Mouse (Mus musculus): ENCODE measurements around the gene Epha6.

Epha6 gene

GRCm38 (mm10) chr16:60264719-60265508 lies 340.4 kb downstream of the Epha6 start:
- no peak for DNase-seq (ENCODE audit: low spot score)

DNA sequence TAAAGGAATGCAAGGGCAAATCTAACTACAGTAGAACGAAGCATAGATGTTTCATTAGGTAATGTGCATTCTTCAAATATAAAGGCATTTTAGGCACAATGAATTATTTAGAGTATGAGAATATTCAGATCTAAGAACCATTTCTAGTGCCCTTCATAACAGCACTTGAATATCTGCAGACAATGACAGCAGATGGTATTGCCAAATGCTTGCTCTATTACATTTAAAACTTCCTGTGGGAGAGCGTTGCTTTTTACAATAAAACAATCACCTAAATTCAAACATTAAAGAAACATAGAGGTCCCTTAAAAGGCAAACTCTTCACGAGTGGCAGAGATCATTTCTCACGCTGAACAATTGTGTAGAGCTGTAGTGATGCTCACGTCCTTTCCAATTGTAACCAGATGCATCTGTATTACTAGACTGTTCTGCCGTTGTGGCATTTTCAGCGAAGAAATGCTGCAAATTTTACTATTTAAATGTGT lies 347.1 kb downstream of the Epha6 start:
- DNase-seq (ENCODE audit: low spot score), result no peak

DNA sequence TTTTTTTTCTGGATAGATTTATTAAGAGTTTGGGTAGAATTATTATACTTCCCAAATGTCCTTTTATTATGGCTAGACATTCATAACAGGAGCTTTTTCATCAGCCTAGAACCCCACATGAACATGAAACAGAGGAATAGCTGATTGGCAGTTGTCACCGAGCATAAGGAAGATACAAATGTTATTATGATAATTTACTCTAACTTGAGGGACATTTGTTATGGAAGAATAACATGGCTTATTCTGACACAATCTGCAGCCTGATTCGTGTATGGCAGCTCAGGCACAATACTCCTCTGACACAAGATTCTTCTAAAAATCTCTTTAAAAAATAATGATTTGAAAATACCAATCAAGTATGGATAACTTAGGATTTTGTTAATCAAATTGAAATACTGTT lies 347.7 kb downstream of the Epha6 start:
- DNase-seq (ENCODE audit: low spot score), result no peak

DNA sequence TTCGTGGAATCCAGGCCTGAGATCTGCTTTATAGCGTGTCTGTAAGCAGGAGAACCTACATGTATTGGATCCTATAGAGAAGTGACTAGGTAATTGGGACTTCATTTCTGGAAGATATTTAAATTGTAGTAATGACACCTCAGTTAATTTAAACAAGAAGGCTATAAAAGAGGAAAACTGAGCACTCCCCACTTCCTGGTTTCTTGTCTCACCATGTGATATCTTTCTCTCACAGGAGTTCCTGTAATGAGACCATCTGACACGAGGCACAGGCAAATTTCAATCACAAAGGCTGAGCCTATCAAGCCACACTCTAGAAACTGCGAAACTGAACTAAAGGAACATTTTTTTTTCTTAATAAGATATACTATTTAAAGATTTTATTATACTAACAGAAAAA lies 348.3 kb downstream of the Epha6 start:
- no peak for DNase-seq (ENCODE audit: low spot score)

GRCm38 (mm10) chr16:60239356-60240190 lies 365.8 kb downstream of the Epha6 start:
- no peak for DNase-seq (ENCODE audit: low spot score)

- DNase-seq (ENCODE audit: low spot score), result no peak
Measured at GRCm38 (mm10) chr16:60233985-60234766, 371.2 kb downstream of the Epha6 start.

DNA sequence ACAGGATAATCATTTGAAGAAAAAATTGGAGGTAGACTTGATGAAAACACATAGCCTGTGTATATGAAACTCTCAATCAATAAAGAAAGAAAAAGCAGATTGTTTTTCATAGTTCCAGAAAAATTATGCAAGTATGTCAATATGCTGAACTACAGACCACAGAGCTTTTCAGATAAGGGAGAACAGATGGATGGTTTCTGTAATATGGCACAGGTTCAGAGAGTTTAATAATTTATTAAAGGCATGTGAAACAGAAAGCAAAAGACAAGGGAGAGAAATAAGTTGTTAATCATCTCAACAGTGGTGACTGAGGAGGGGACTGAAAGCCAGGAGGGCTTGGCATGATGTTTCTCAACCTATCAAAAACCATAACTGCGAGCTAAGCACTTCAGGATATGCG lies 372.3 kb downstream of the Epha6 start:
- no peak for DNase-seq (ENCODE audit: low spot score)

DNA sequence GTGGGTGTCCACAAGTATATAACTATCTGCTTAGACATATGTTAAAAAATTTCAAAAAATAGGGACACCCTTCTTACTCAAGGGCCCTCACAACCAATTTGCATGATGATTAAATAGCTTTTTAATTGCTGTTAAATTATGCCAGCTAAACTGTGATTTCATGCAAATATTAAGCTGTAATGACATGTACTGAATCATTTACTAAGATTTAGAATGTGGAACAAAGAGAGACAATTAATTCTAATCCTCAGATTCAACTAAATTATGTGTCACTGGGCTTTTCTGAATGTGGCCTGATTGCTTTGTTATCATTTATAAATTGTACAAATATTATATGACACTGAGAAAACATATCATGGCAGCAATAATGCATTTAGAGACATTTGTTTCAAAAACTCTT lies 396.2 kb downstream of the Epha6 start:
- no peak for DNase-seq (ENCODE audit: low spot score)

GRCm38 (mm10) chr16:60175580-60175979 lies 429.8 kb downstream of the Epha6 start:
- peak; percentile 11 for DNase-seq (ENCODE audit: low spot score)

DNA sequence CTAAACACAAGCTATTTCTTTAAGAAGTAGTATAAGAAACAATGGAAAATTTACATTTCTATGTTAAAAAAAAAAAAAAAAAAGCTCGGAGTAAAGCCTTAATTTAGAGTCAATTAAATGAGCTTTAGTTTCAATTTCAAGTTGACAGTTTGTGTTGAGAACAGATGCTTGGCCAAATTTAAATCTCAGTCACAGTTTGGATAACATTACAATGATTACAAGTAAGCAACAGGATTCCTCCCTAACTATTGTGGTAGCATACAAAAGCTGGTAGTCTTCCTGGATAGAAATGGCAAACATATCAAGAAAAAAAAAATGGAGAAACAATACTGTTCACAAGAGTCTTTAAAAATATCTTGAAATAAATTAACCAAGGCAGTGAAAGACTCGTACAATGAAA lies 452.9 kb downstream of the Epha6 start:
- no peak for DNase-seq (ENCODE audit: low spot score)

DNA sequence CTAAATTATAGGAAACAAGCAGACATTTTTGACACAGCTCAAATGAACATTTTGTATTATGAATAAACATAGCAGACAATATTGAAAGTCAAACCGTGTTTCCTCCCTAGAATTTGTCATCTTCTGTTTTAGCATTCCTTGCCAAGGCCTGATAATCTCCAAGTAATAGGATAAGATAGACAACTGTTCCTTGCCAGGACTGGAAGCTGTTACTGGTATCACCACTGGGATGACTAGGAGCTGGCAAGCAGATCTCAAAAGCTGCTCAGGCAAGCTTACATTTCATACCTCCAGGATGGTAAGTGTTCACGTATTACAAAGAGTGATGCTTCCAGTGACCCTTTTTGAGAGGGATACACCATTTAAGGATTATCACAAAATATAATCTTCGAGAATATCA lies 461.0 kb downstream of the Epha6 start:
- DNase-seq (ENCODE audit: low spot score), result no peak

GRCm38 (mm10) chr16:60121435-60121834 lies 483.9 kb downstream of the Epha6 start:
- DNase-seq (ENCODE audit: low spot score), result no peak

DNA sequence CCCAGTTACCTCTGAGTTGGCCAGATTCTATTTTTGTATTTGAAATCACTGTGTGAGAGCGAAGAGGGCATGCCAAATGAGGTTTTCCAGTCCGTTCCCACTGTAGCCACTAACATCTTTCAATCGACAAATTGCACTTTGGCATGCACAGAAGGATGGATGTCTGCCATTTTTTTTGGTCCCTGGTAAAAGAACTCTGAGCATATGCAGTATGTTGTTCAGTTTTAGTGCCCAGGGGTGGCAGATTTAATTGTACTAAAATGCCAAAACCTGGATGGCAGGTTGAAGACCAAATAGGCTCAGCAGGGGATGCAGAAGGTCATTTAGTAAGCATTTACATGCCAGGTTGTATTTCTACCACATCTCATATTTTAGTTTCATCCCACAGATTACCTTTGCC lies 503.1 kb downstream of the Epha6 start:
- no peak for DNase-seq (ENCODE audit: low spot score)

DNA sequence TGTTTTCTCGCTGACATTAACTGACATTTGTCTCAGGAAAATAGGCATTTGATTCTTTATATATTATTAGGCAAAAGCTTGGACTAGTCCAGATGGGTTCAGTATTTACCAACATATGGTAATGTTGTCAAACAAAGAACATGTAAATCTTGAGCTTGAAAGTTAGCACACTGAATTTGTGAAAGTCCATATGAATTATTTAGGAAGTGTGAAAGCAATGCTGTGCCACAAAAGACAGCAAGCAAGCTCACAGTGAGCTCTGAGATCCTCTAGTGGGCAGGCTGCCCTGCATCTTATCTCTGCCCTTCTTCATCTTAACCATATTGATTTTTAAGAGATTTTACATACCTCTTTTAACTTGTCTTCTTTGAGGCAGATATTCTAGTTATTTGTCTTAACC lies 510.0 kb downstream of the Epha6 start:
- no peak for DNase-seq (ENCODE audit: low spot score)

- DNase-seq (ENCODE audit: low spot score), result no peak
Measured at GRCm38 (mm10) chr16:60086976-60087375, 518.4 kb downstream of the Epha6 start.

DNA sequence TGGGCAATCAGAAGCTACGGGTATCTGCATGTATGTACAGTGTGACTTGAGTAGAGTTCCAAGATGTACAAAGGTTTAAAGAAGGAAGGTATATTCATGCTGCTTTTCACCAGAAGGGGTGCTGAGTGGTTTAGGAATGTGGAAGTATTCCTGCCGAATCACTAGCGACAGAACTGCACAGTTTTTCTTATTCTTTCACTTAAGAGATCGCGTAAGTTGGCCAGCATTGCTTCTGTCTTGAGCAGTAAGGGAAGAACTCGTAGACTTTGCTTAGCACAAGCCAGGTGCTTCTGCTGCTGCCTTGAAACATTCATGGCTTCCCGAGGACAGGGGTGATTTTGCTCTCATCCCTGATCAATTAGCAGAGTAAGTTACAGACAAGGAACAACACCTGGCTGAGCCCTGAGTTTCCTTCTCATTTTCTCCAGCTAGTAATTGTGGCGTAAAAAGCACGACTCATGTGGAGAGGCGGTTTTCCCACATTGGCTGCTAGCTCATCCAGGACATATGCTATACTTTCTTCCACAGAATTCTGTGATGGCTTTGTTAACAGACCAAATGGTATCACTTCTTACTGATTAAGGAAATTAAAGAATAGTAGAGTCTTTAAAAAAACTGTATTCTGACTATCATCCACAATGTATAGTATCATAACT lies 534.7 kb downstream of the Epha6 start:
- no peak for DNase-seq (ENCODE audit: low spot score)

GRCm38 (mm10) chr16:60043809-60044208 lies 561.5 kb downstream of the Epha6 start:
- DNase-seq (ENCODE audit: low spot score), result no peak

- no peak for DNase-seq (ENCODE audit: low spot score)
Measured at GRCm38 (mm10) chr16:60028381-60028780, 577.0 kb downstream of the Epha6 start.

GRCm38 (mm10) chr16:60006857-60007568 lies 598.3 kb downstream of the Epha6 start:
- no peak for DNase-seq (ENCODE audit: low spot score)

- no peak for DNase-seq (ENCODE audit: low spot score)
Measured at GRCm38 (mm10) chr16:59969816-59970215, 635.5 kb downstream of the Epha6 start.

DNA sequence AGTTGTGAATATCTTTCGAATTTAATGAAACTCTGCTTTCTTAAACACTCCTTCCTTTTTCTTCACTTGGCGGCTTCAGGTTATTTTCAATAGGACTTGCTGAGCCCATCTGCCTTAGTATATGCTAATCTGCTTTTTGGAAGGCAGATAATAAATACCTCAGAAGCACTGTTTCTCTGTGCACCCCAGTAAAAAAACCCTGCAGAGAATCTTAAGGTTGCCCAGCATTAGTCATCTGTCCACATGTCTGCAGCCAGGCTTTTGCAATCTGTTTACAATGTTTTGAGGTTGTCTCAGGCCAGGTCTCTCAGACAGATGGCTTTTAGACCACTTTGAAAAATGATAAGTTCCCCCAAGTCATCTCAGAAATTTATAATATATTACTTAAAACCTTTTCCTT lies 649.6 kb downstream of the Epha6 start:
- no peak for DNase-seq (ENCODE audit: low spot score)

Measured in retina, embryonic 14.5 days (tissue).